Mouse (Mus musculus): Measurements from ENCODE around the gene Traf5. TPM values are rescaled to one million over a fixed set of nuclear protein-coding genes. Genes with fewer than 3 reads are reported as not detected.

Gene Traf5
- polyA plus RNA-seq, 1 experiment: 31.0 TPM

- H3K27ac ChIP-seq (ENCODE audit: insufficient read depth, low read length): peak overlapping the region; percentile 94
- WGBS: 59% methylated on average over 4 of the region's 4 CpGs
Observed at GRCm38 (mm10) chr1:192087098-192087497, 5.3 kb downstream of the Traf5 start.

GRCm38 (mm10) chr1:192086279-192087037, 5.9 kb downstream of the Traf5 start:
- peaks cover 54% of the 10 kb centered on the region; the same call in 1 of the 2 replicates for H3K4me1 ChIP-seq (ENCODE audit: control insufficient read depth, insufficient read depth, insufficient read length)
- 27% methylated on average over 12 of the region's 12 CpGs for WGBS
- peak overlapping the region; percentile 94 for H3K27ac ChIP-seq (ENCODE audit: insufficient read depth, low read length)
- no peak; the same call in 1 of the 2 replicates for TF ChIP-seq POLR2A (IDR thresholded peaks at IDR 0.05; ENCODE audit: low read depth, low read length)
- no peak for TF ChIP-seq CTCF (IDR thresholded peaks at IDR 0.05; ENCODE audit: extremely low read depth, insufficient read depth, insufficient read length, insufficient replicate concordance)
- H3K36me3 ChIP-seq (ENCODE audit: control insufficient read depth, insufficient read depth, low read length): peaks cover 3% of the 10 kb centered on the region; the same call in 1 of the 2 replicates
- no peaks in the 10 kb centered on the region for H3K27me3 ChIP-seq (ENCODE audit: control insufficient read depth, insufficient read depth, low read length)
- DNase-seq (ENCODE audit: low read depth in 1 of 2, low spot score in 2 of 2): peak; percentile 41 to 67
- peak overlapping the region; percentile 48 for H3K4me3 ChIP-seq (ENCODE audit: extremely low read depth, insufficient read depth, insufficient read length)

More at GRCm38 (mm10) chr1:192087098-192087497, 5.3 kb downstream of the Traf5 start:
- no peak for TF ChIP-seq POLR2A (IDR thresholded peaks at IDR 0.05; ENCODE audit: low read depth, low read length)
- TF ChIP-seq CTCF (IDR thresholded peaks at IDR 0.05; ENCODE audit: extremely low read depth, insufficient read depth, insufficient read length, insufficient replicate concordance): no peak
- Histone ChIP-seq H3K27me3 (ENCODE audit: control insufficient read depth, insufficient read depth, low read length) (no peaks in the 10 kb centered on the region), H3K36me3 (ENCODE audit: control insufficient read depth, insufficient read depth, low read length) (peaks cover 3% of the 10 kb centered on the region; the same call in 1 of the 2 replicates), H3K4me3 (ENCODE audit: extremely low read depth, insufficient read depth, insufficient read length) (peak overlapping the region; percentile 11; the same call in 1 of the 2 replicates), H3K4me1 (ENCODE audit: control insufficient read depth, insufficient read depth, insufficient read length) (peaks cover 49% of the 10 kb centered on the region; the same call in 1 of the 2 replicates)
- no peak for DNase-seq (ENCODE audit: low read depth in 1 of 2, low spot score in 2 of 2)

GRCm38 (mm10) chr1:192085218-192085617, 7.1 kb downstream of the Traf5 start:
- Histone ChIP-seq H3K27me3 (ENCODE audit: control insufficient read depth, insufficient read depth, low read length) (no peaks in the 10 kb centered on the region), H3K36me3 (ENCODE audit: control insufficient read depth, insufficient read depth, low read length) (peaks cover 3% of the 10 kb centered on the region; the same call in 1 of the 2 replicates), H3K4me3 (ENCODE audit: extremely low read depth, insufficient read depth, insufficient read length) (peak overlapping the region; percentile 28; the same call in 1 of the 2 replicates), H3K4me1 (ENCODE audit: control insufficient read depth, insufficient read depth, insufficient read length) (peaks cover 56% of the 10 kb centered on the region; the same call in 1 of the 2 replicates), H3K27ac (ENCODE audit: insufficient read depth, low read length) (peak overlapping the region; percentile 82)
- TF ChIP-seq POLR2A (IDR thresholded peaks at IDR 0.05; ENCODE audit: low read depth, low read length): no peak
- TF ChIP-seq CTCF (IDR thresholded peaks at IDR 0.05; ENCODE audit: extremely low read depth, insufficient read depth, insufficient read length, insufficient replicate concordance): no peak
- 94% methylated on average over 10 of the region's 10 CpGs for WGBS
- no peak for DNase-seq (ENCODE audit: low read depth in 1 of 2, low spot score in 2 of 2)

- Histone ChIP-seq H3K27me3 (ENCODE audit: control insufficient read depth, insufficient read depth, low read length) (no peaks in the 10 kb centered on the region), H3K36me3 (ENCODE audit: control insufficient read depth, insufficient read depth, low read length) (no peaks in the 10 kb centered on the region; the same call in 1 of the 2 replicates), H3K4me1 (ENCODE audit: control insufficient read depth, insufficient read depth, insufficient read length) (peaks cover 54% of the 10 kb centered on the region), H3K4me3 (ENCODE audit: extremely low read depth, insufficient read depth, insufficient read length) (no peak overlapping the region), H3K27ac (ENCODE audit: insufficient read depth, low read length) (no peak overlapping the region; the same call in 1 of the 2 replicates)
- TF ChIP-seq CTCF (IDR thresholded peaks at IDR 0.05; ENCODE audit: extremely low read depth, insufficient read depth, insufficient read length, insufficient replicate concordance) (no peak), POLR2A (IDR thresholded peaks at IDR 0.05; ENCODE audit: low read depth, low read length) (no peak)
- DNase-seq (ENCODE audit: low read depth in 1 of 2, low spot score in 2 of 2): no peak
- WGBS: 84% methylated on average over 1 of the region's 1 CpGs
Observed at GRCm38 (mm10) chr1:192082646-192083045, 9.7 kb downstream of the Traf5 start.

- H3K36me3 ChIP-seq (ENCODE audit: control insufficient read depth, insufficient read depth, low read length): no peaks in the 10 kb centered on the region; the same call in 1 of the 2 replicates
- TF ChIP-seq POLR2A (IDR thresholded peaks at IDR 0.05; ENCODE audit: low read depth, low read length) (no peak), CTCF (IDR thresholded peaks at IDR 0.05; ENCODE audit: extremely low read depth, insufficient read depth, insufficient read length, insufficient replicate concordance) (no peak)
- H3K4me3 ChIP-seq (ENCODE audit: extremely low read depth, insufficient read depth, insufficient read length): no peak overlapping the region
- DNase-seq (ENCODE audit: low read depth in 1 of 2, low spot score in 2 of 2): no peak
- 93% methylated on average over 2 of the region's 2 CpGs for WGBS
- H3K27ac ChIP-seq (ENCODE audit: insufficient read depth, low read length): peak overlapping the region; percentile 60
- H3K4me1 ChIP-seq (ENCODE audit: control insufficient read depth, insufficient read depth, insufficient read length): peaks cover 53% of the 10 kb centered on the region
- H3K27me3 ChIP-seq (ENCODE audit: control insufficient read depth, insufficient read depth, low read length): no peaks in the 10 kb centered on the region
Observed at GRCm38 (mm10) chr1:192081129-192081528, 11.2 kb downstream of the Traf5 start.

GRCm38 (mm10) chr1:192079121-192079520, 13.2 kb downstream of the Traf5 start:
- H3K36me3 ChIP-seq (ENCODE audit: control insufficient read depth, insufficient read depth, low read length): no peaks in the 10 kb centered on the region; the same call in 1 of the 2 replicates
- WGBS: 31% methylated on average over 1 of the region's 1 CpGs
- H3K27me3 ChIP-seq (ENCODE audit: control insufficient read depth, insufficient read depth, low read length): no peaks in the 10 kb centered on the region
- H3K27ac ChIP-seq (ENCODE audit: insufficient read depth, low read length): peak overlapping the region; percentile 81
- H3K4me3 ChIP-seq (ENCODE audit: extremely low read depth, insufficient read depth, insufficient read length): no peak overlapping the region
- no peak for DNase-seq (ENCODE audit: low read depth in 1 of 2, low spot score in 2 of 2)
- TF ChIP-seq CTCF (IDR thresholded peaks at IDR 0.05; ENCODE audit: extremely low read depth, insufficient read depth, insufficient read length, insufficient replicate concordance) (no peak), POLR2A (IDR thresholded peaks at IDR 0.05; ENCODE audit: low read depth, low read length) (no peak)
- peaks cover 49% of the 10 kb centered on the region for H3K4me1 ChIP-seq (ENCODE audit: control insufficient read depth, insufficient read depth, insufficient read length)

All from spleen, adult 2 months (tissue).